In the genomic region with DNA sequence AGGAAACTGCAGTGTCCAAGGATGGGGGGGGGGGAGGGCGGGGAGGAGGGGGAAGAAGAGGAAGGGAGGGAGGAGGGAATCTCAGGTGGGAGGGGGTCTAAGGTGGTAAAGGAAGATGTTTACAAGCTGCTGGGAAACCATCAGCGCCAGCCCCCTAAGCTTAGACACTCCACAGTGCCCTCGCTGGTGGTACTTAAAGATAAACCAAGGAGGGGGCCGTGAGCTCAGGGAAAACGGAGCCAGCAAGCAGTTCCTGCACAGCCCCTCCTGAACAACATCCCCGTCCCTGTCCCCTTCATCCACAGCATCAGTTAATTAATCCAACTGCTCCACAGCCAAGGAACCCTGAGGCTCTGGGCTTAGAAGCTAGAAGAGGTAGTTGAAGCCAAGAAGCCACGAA, we compare ENCODE assay signal across 14 mouse cellular contexts. TPM values are rescaled to one million over a fixed set of nuclear protein-coding genes. Genes with fewer than 3 reads are reported as not detected.
DNase-seq lines count a peak whose midpoint lies in the region; ATAC-seq lines count a peak whose summit lies in the region.
"Had no signal": no experiment of that assay in that cellular context is flagged by ENCODE, and none has a peak within 500 bp of the region (broad histone marks: within the 10 kb centered on the region; RNA-seq: fewer than 3 reads in every experiment).

No protein-coding gene starts in this region.

- no peak overlapping the region for H3K4me3 ChIP-seq in neural tube, embryonic 13.5 days
- no peak overlapping the region for H3K4me3 ChIP-seq in limb, embryonic 13.5 days
- H3K4me3 ChIP-seq: lung, embryonic 15.5 days; megakaryocyte, embryonic 14.5 days had no signal

- WGBS in neural tube, embryonic 13.5 days, result 37% methylated on average over 6 of the region's 7 CpGs
- 26% methylated on average over 6 of the region's 7 CpGs for WGBS in limb, embryonic 13.5 days

- peaks cover 8% of the 10 kb centered on the region for H3K4me1 ChIP-seq in neural tube, embryonic 13.5 days (replicated peaks)
- peaks cover 11% of the 10 kb centered on the region for H3K4me1 ChIP-seq in limb, embryonic 13.5 days

- no peaks in the 10 kb centered on the region for H3K36me3 ChIP-seq in neural tube, embryonic 13.5 days
- no peaks in the 10 kb centered on the region for H3K36me3 ChIP-seq in limb, embryonic 13.5 days
- H3K36me3 ChIP-seq: lung, embryonic 15.5 days had no signal

- peak; percentile 32 for DNase-seq in embryo, embryonic 11 days
- DNase-seq in embryo, embryonic 10.5 days (ENCODE audit: low spot score), result no peak
- no peak for DNase-seq in neural tube, embryonic 10.5 days (ENCODE audit: extremely low spot score, low spot score)
- DNase-seq in adrenal gland, postnatal 36 days, result no peak
- no peak for DNase-seq in cerebellum, adult 8-10 months
- no peak for DNase-seq in MN1 (ENCODE audit: low spot score)
- DNase-seq: adrenal gland, adult 2 months; heart, adult 11 months; heart, postnatal 10 days; kidney, adult 2 months had no signal

- no peak overlapping the region for H3K9ac ChIP-seq in neural tube, embryonic 13.5 days
- H3K9ac ChIP-seq in limb, embryonic 13.5 days, result 0 out of 2 replicates have a peak overlapping the region, but pooled peaks have one; percentile 5
- H3K9ac ChIP-seq: lung, embryonic 15.5 days had no signal

- H3K27me3 ChIP-seq in neural tube, embryonic 13.5 days, result no peaks in the 10 kb centered on the region
- H3K27me3 ChIP-seq in limb, embryonic 13.5 days, result no peaks in the 10 kb centered on the region
- H3K27me3 ChIP-seq: lung, embryonic 15.5 days had no signal

- H3K27ac ChIP-seq in neural tube, embryonic 13.5 days (replicated peaks), result peak overlapping the region; percentile 38; the same call in 1 of the 2 replicates
- no peak overlapping the region for H3K27ac ChIP-seq in limb, embryonic 13.5 days
- H3K27ac ChIP-seq: lung, embryonic 15.5 days had no signal

- H3K4me2 ChIP-seq in neural tube, embryonic 13.5 days, result no peak overlapping the region
- no peak overlapping the region for H3K4me2 ChIP-seq in limb, embryonic 13.5 days (replicated peaks)
- H3K4me2 ChIP-seq: lung, embryonic 15.5 days had no signal

- ATAC-seq in neural tube, embryonic 13.5 days (ENCODE audit: low read depth), result no peak
- no peak for ATAC-seq in limb, embryonic 13.5 days (ENCODE audit: low FRiP score, low read depth)

- H3K9me3 ChIP-seq in neural tube, embryonic 13.5 days, result no peaks in the 10 kb centered on the region
- H3K9me3 ChIP-seq in limb, embryonic 13.5 days, result no peaks in the 10 kb centered on the region
- H3K9me3 ChIP-seq: lung, embryonic 15.5 days; megakaryocyte, embryonic 14.5 days had no signal

RNA-seq across cellular contexts. Expression of gene Cpne5, which starts 38.1 kb away (rescaled TPM):
- polyA plus RNA-seq in neural tube, embryonic 13.5 days (2015; fragmentation: Nextera tagmentation; extraction: Ambion mirVana), result 21.6 and 23.4 TPM in 2 replicates
- 10.4 and 12.7 TPM in 2 replicates for polyA plus RNA-seq in limb, embryonic 13.5 days (2015; fragmentation: Nextera tagmentation; extraction: Ambion mirVana)
- under 1 TPM; 0.17 to 0.76 TPM for total RNA-seq in adrenal gland, postnatal 36 days (2021)
